Mouse (Mus musculus): ENCODE data around the gene Zfp322a. TPM values are rescaled to one million over a fixed set of nuclear protein-coding genes. Genes with fewer than 3 reads are reported as not detected.
"Not testable (repeated sequence)": the region's sequence is repeated elsewhere in the genome, so short reads cannot be mapped to it uniquely, and the experiment has no call there.

Gene Zfp322a
- total and polyA plus RNA-seq, 3 experiments: 10.3 to 17.7 (median 10.3) TPM

- Histone ChIP-seq H3K4me2 (ENCODE audit: insufficient read depth, low read depth, poor library complexity, severe bottlenecking) (no peak overlapping the region), H3K79me2 (replicated peaks; ENCODE audit: control insufficient read depth, extremely low read depth, insufficient read depth, poor library complexity, severe bottlenecking) (peaks cover 9% of the 10 kb centered on the region), H3K27me3 (replicated peaks) (no peaks in the 10 kb centered on the region), H3K9me3 (replicated peaks; ENCODE audit: low read length) (no peaks in the 10 kb centered on the region), H3K4me3 (replicated peaks in 1 of 3; ENCODE audit: low read depth in 2 of 3, low read length in 2 of 3, poor library complexity in 1 of 3) (no peak overlapping the region), H3K4me1 (ENCODE audit: control insufficient read depth in 1 of 2, insufficient read depth in 2 of 2) (peaks cover 3 to 23% of the 10 kb centered on the region in 2 experiments; a peak in 3 of 4 replicates), H3K27ac (ENCODE audit: insufficient read depth, low read depth) (no peak overlapping the region), H3K9ac (ENCODE audit: insufficient read depth, low read depth) (no peak overlapping the region), H3K36me3 (replicated peaks in 1 of 2; ENCODE audit: control insufficient read depth in 1 of 2, insufficient read depth in 1 of 2, low read length in 1 of 2) (peaks cover 36 to 76% of the 10 kb centered on the region in 2 experiments)
- dilution Hi-C loops (cut with MboI; ENCODE audit: extremely low pct_ligation_motif_present, extremely low pct_unique_long_range_greater_than_20kb, low sequenced_read_pairs): no loop called here
- in situ Hi-C loops (cut with MboI; ENCODE audit: low pct_ligation_motif_present, low pct_unique_long_range_greater_than_20kb, low sequenced_read_pairs): no loop called here
- no peak for DNase-seq (ENCODE audit: extremely low read depth)
- no peak for TF ChIP-seq ZKSCAN1 (IDR thresholded peaks at IDR 0.05; ENCODE audit: borderline replicate concordance, low read depth, low read length)
- no peak for TF ChIP-seq MXI1 (IDR thresholded peaks at IDR 0.05; ENCODE audit: low read depth, low read length)
- no peak for TF ChIP-seq RAD21 (IDR thresholded peaks at IDR 0.05; ENCODE audit: low read depth, low read length)
- TF ChIP-seq SMC3 (IDR thresholded peaks at IDR 0.05; ENCODE audit: low read depth, low read length): no peak
- TF ChIP-seq ZMIZ1 (IDR thresholded peaks at IDR 0.05; ENCODE audit: low read depth, low read length): no peak
Measured at GRCm38 (mm10) chr13:23361536-23361935, 7.5 kb downstream of the Zfp322a start.

DNA sequence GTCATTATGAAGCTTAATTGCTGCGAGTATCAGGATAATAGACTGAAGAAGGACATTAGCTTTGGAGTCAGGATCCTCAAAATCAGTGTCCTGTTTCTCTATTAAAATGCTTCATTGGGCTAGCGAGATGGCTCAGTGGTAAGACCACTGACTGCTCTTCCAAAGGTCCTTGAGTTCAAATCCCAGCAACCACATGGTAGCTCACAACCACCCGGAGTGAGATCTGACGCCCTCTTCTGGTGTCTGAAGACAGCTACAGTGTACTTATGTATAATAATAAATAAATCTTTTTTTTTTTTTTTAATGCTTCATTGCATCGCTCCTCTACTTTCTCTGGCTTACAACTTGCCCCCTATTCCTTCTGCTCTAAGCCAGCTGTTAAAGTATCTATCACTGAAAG, 14.5 kb downstream of the Zfp322a start:
- H3K4me1 ChIP-seq (ENCODE audit: control insufficient read depth in 1 of 2, insufficient read depth in 2 of 2): not testable (repeated sequence)
- H3K36me3 ChIP-seq (replicated peaks in 1 of 2; ENCODE audit: control insufficient read depth in 1 of 2, insufficient read depth in 1 of 2, low read length in 1 of 2): peaks cover 23 to 51% of the 10 kb centered on the region in 2 experiments

DNA sequence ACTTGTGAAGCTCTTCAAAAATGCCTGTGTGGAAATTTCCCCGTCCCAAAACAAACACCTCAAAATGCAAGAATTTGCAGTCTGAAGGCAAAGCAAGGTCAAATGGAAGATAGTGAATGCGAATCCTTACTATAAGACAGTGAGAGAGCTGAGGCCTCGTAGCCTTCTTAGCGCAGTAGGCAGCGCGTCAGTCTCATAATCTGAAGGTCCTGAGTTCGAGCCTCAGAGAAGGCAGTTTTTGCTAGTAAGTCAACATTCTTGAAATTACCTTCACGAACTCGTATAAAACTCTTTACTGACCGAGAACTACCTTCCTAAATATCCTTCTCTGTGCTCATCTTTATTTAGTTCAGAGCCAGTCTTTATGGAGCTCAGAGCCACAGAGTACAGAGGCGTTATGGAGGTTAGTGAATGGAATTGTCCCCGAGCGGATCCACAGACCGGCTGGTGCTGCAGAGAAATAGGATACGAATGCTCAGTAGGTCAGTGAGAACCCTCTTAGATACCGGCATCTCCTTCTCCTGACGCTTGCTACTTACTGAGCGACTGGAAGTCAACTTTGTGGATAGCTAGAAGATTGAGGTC, 51.6 kb downstream of the Zfp322a start:
- dilution Hi-C loops (cut with MboI; ENCODE audit: extremely low pct_ligation_motif_present, extremely low pct_unique_long_range_greater_than_20kb, low sequenced_read_pairs): no loop called here
- H3K4me2 ChIP-seq (ENCODE audit: insufficient read depth, low read depth, poor library complexity, severe bottlenecking): peak overlapping the region; percentile 71

More for the DNA sequence above, 14.5 kb downstream of the Zfp322a start:
- H3K9ac ChIP-seq (ENCODE audit: insufficient read depth, low read depth); H3K4me3 ChIP-seq (replicated peaks in 1 of 3; ENCODE audit: low read depth in 2 of 3, low read length in 2 of 3, poor library complexity in 1 of 3); H3K79me2 ChIP-seq (replicated peaks; ENCODE audit: control insufficient read depth, extremely low read depth, insufficient read depth, poor library complexity, severe bottlenecking); H3K9me3 ChIP-seq (replicated peaks; ENCODE audit: low read length); H3K4me2 ChIP-seq (ENCODE audit: insufficient read depth, low read depth, poor library complexity, severe bottlenecking); H3K27ac ChIP-seq (ENCODE audit: insufficient read depth, low read depth); dilution Hi-C loops (cut with MboI; ENCODE audit: extremely low pct_ligation_motif_present, extremely low pct_unique_long_range_greater_than_20kb, low sequenced_read_pairs); H3K27me3 ChIP-seq (replicated peaks): not testable (repeated sequence)
- TF ChIP-seq ZNF384 (IDR thresholded peaks at IDR 0.05; ENCODE audit: low read depth, low read length): 0 out of 2 replicates have a peak, but pooled peaks have one; percentile 16
- in situ Hi-C loops (cut with MboI; ENCODE audit: low pct_ligation_motif_present, low pct_unique_long_range_greater_than_20kb, low sequenced_read_pairs): loop anchor here (10.0 kb wide), 1 partner anchor 50 kb away; no protein-coding TSS in a partner anchor
- DNase-seq (ENCODE audit: extremely low read depth): peak; percentile 17

More for the DNA sequence above, 51.6 kb downstream of the Zfp322a start:
- DNase-seq (ENCODE audit: extremely low read depth): peak; percentile 85
- Histone ChIP-seq H3K4me1 (ENCODE audit: control insufficient read depth in 1 of 2, insufficient read depth in 2 of 2) (peaks cover 0 to 19% of the 10 kb centered on the region in 2 experiments; a peak in 1 of 4 replicates), H3K4me3 (replicated peaks in 1 of 3; ENCODE audit: low read depth in 2 of 3, low read length in 2 of 3, poor library complexity in 1 of 3) (no peak overlapping the region), H3K9ac (ENCODE audit: insufficient read depth, low read depth) (no peak overlapping the region), H3K36me3 (replicated peaks in 1 of 2; ENCODE audit: control insufficient read depth in 1 of 2, insufficient read depth in 1 of 2, low read length in 1 of 2) (no peaks in the 10 kb centered on the region), H3K9me3 (replicated peaks; ENCODE audit: low read length) (peaks cover 5% of the 10 kb centered on the region), H3K27ac (ENCODE audit: insufficient read depth, low read depth) (no peak overlapping the region), H3K79me2 (replicated peaks; ENCODE audit: control insufficient read depth, extremely low read depth, insufficient read depth, poor library complexity, severe bottlenecking) (no peaks in the 10 kb centered on the region), H3K27me3 (replicated peaks) (no peaks in the 10 kb centered on the region)
- in situ Hi-C loops (cut with MboI; ENCODE audit: low pct_ligation_motif_present, low pct_unique_long_range_greater_than_20kb, low sequenced_read_pairs): no loop called here
- TF ChIP-seq ELF1 (IDR thresholded peaks at IDR 0.05; ENCODE audit: low read depth, low read length) (peak; percentile 93), KAT2A (IDR thresholded peaks at IDR 0.05; ENCODE audit: insufficient replicate concordance, low read length) (peak; percentile 74; the same call in 1 of the 2 replicates), NRF1 (IDR thresholded peaks at IDR 0.05; ENCODE audit: low read depth, low read length) (peak; percentile 59; the same call in 1 of the 2 replicates), E2F4 (IDR thresholded peaks at IDR 0.05; ENCODE audit: insufficient replicate concordance, low read depth, low read length) (peak; percentile 86; the same call in 1 of the 2 replicates), TBP (conservative IDR thresholded peaks at IDR 0.05; ENCODE audit: low read depth, low read length) (peak; percentile 100), SIN3A (IDR thresholded peaks at IDR 0.05; ENCODE audit: low read length) (no peak), USF2 (conservative IDR thresholded peaks at IDR 0.05; ENCODE audit: low read depth, low read length) (no peak), MAFK (IDR thresholded peaks at IDR 0.05; ENCODE audit: insufficient replicate concordance, low read length) (peak; percentile 90)

Data from CH12.LX (cell line).